Mouse (Mus musculus) limb, embryonic 14.5 days (tissue): ENCODE data around the gene Adgra3. TPM values are rescaled to one million over a fixed set of nuclear protein-coding genes. Genes with fewer than 3 reads are reported as not detected.
A peak's percentile ranks its signal among the peaks of the same experiment; 100 is the strongest.

ENCODE experiments used
- ATAC-seq: fragments of 200-750 bp; cut with Nextera tagmentation; 2 replicates; pipeline ENCODE4 v1.8.0; 2017; ENCODE audit warnings: low read depth, moderate number of reproducible peaks, moderate TSS enrichment; ENCODE audit not compliant: low FRiP score
- DNase-seq: peaks from one replicate; pipeline ENCODE4 v3.0.0-alpha.2; 2015; ENCODE audit warnings: low spot score
- H3K27ac ChIP-seq: fragments of 300-500 bp; sonication (generic); replicated peaks from 2 replicates; pipeline ENCODE4 v1.5.1; 2014; ENCODE audit warnings: low read depth, mild to moderate bottlenecking, low read length, moderate library complexity, mixed read lengths
- H3K27me3 ChIP-seq: fragments of 300-500 bp; sonication (generic); 2 replicates; pipeline ENCODE4 v1.6.1; 2014; ENCODE audit warnings: low read length, mixed read lengths; ENCODE audit not compliant: control insufficient read depth, insufficient read depth
- H3K36me3 ChIP-seq: fragments of 300-500 bp; sonication (generic); 2 replicates; pipeline ENCODE4 v1.6.1; 2014; ENCODE audit warnings: mild to moderate bottlenecking, low read length, moderate library complexity, mixed read lengths; ENCODE audit not compliant: control insufficient read depth, insufficient read depth
- H3K4me1 ChIP-seq: fragments of 300-500 bp; sonication (generic); 2 replicates; pipeline ENCODE4 v1.6.1; 2014; ENCODE audit warnings: antibody characterized with exemption, low read length, mixed read lengths; ENCODE audit not compliant: control insufficient read depth, insufficient read depth
- H3K4me2 ChIP-seq: fragments of 300-500 bp; sonication (generic); replicated peaks from 2 replicates; pipeline ENCODE4 v1.6.1; 2014; ENCODE audit warnings: low read depth, mild to moderate bottlenecking, low read length, moderate library complexity; ENCODE audit not compliant: severe bottlenecking
- H3K4me3 ChIP-seq: fragments of 300-500 bp; sonication (generic); replicated peaks from 2 replicates; pipeline ENCODE4 v1.5.1; 2014; ENCODE audit warnings: low read length
- H3K9ac ChIP-seq: fragments of 300-500 bp; sonication (generic); 2 replicates; pipeline ENCODE4 v1.6.1; 2014; ENCODE audit warnings: mild to moderate bottlenecking, low read depth, low read length, moderate library complexity; ENCODE audit not compliant: severe bottlenecking
- H3K9me3 ChIP-seq: fragments of 300-500 bp; sonication (generic); 2 replicates; pipeline ENCODE4 v1.6.1; 2016; ENCODE audit warnings: low read length; ENCODE audit not compliant: control insufficient read depth
- POLR2A ChIP-seq: fragments of 200-500 bp; IDR thresholded peaks from 2 replicates; pipeline ENCODE4 v1.8.0; 2012; ENCODE audit warnings: inconsistent platforms, mild to moderate bottlenecking, moderate library complexity, borderline replicate concordance; ENCODE audit not compliant: insufficient read depth, insufficient read length; ENCODE audit errors: extremely low read depth
- WGBS: fragments of 180-500 bp; shearing (Covaris S2); extraction: QIAGEN DNeasy Blood & Tissue Kit; methylation state at CpG from one replicate; pipeline ENCODE4 v1.1.7; 2014; 5-methylcytosine and 5-hydroxymethylcytosine counted together
- polyA plus RNA-seq, 2 experiments: library from polyadenylated mRNA; depleted of rRNA in 1 of 2; stranded (reverse) in 1 of 2; unstranded in 1 of 2; fragments of >200 nt; fragmentation: Nextera tagmentation in 1 of 2; extraction: Ambion mirVana in 1 of 2; gene quantifications; 2 replicates each; pipeline versions ENCODE4 v1.2.1 to v1.2.3; 2012 to 2014

The Adgra3 gene
- polyA plus RNA-seq, 2 experiments = 55.4 to 90.8 TPM

DNA sequence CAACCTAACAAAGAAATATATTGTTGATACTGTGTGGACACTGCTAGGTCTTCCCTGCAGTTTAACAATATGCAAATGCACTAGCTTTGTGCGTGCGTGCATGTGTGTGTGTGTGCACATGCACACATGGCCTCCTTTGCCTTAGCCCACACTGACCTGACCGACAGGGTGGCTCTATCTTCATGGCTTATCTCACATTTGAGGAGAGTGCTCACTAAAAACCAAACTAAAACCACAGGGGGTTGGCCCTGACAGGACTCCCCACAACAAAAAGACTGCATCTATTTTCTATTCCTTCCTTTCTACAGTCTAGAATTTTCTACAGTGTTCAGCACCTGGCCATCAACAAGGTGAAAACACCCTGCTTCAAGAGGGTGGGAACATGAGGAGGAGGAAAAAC lies 32.7 kb downstream of the Adgra3 start:
- H3K4me3 ChIP-seq = no peak overlapping the region
- ATAC-seq = no peak
- no peak overlapping the region for H3K4me2 ChIP-seq
- WGBS = 79% methylated on average over 3 of the region's 3 CpGs
- no peaks in the 10 kb centered on the region for H3K27me3 ChIP-seq
- H3K9ac ChIP-seq = no peak overlapping the region
- no peaks in the 10 kb centered on the region for H3K9me3 ChIP-seq
- TF ChIP-seq POLR2A = no peak
- H3K27ac ChIP-seq = no peak overlapping the region
- DNase-seq = no peak
- H3K36me3 ChIP-seq = peaks cover 37% of the 10 kb centered on the region
- H3K4me1 ChIP-seq = peaks cover 23% of the 10 kb centered on the region

DNA sequence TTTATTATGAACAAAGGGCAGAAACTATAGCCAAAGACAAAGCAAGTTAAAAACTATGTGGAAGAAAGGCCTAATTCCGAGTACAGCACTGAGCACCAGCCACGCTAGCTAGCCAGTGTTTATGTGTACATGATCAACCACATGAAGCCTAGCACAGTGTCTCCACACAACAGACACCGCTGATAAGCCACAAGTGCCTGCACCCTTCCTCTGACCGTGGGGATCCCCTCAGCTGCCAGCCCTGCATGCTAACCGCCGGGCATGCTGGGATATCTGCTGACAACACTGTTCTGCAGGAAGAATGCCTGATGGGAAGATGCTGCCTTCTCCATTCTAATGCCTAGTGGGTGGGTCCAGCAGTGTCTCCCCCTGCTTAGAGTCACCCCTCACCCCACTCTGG lies 34.7 kb downstream of the Adgra3 start:
- Histone ChIP-seq H3K9ac (no peak overlapping the region), H3K27ac (no peak overlapping the region), H3K27me3 (no peaks in the 10 kb centered on the region), H3K4me2 (no peak overlapping the region), H3K4me1 (peaks cover 20% of the 10 kb centered on the region), H3K4me3 (no peak overlapping the region), H3K9me3 (no peaks in the 10 kb centered on the region), H3K36me3 (peaks cover 46% of the 10 kb centered on the region)
- WGBS = 82% methylated on average over 6 of the region's 6 CpGs
- no peak for TF ChIP-seq POLR2A
- ATAC-seq = no peak
- no peak for DNase-seq

DNA sequence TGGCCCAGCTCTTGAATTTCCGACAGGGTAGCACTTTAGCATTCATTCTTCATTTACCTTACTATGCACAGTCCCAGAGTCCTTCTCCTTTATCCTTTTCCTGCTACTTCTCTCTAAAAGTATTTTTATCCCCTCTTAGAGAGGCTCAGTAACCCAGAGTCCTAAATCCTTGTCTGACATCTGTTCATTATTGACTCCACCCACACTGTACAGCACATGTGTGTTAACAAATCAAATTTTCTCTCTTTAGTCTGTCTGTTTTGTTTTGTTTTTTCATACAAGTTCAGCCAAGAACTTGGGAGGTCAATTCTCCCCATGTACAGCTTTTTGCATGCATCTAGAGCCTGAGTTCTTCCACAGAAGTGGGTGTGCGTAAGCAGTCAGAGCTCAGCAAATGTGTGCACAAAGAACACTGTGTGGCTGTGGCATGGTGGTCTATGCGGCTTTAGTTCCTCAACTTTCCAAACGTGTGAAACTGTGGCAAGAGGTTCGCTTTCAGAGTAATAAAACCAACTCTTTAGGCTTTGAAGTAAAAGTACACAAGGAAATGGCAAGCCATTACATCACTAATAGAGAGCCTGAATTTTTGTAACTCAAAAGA lies 42.7 kb downstream of the Adgra3 start:
- DNase-seq (peak; percentile 30), ATAC-seq (peak; percentile 45; the same call in 1 of the 2 replicates)
- 41% methylated on average over 5 of the region's 5 CpGs for WGBS
- Histone ChIP-seq H3K9me3 (no peaks in the 10 kb centered on the region), H3K4me2 (no peak overlapping the region), H3K4me3 (no peak overlapping the region), H3K9ac (no peak overlapping the region), H3K27me3 (no peaks in the 10 kb centered on the region), H3K27ac (peak overlapping the region; percentile 55), H3K4me1 (peaks cover 20% of the 10 kb centered on the region), H3K36me3 (peaks cover 38% of the 10 kb centered on the region)
- no peak for TF ChIP-seq POLR2A

DNA sequence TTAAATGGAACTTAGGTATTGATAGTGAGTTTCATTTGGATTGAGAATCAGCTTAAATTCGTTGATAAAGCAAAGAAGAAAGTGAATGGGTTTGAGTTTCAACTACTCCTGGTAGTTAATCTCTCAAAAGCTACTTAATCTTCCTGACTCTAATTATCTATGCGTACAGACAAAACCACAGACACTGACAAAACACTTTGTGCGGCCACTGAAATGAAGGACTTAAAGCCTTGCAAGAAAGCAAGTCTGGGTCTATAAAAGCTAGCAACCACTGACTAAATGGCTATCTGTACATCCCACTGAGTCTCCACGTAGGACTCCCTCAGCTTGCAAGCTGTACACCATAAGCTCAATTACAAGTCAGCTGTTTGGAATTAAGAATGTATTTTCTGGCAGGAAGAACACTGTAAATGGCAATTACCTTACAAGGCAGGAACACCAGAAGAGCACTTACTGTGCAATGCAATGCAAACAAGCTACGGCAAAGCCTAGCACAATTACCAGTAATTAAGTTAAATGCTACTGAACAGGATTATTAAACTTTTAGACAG lies 43.6 kb downstream of the Adgra3 start:
- ATAC-seq = 0 out of 2 replicates have a peak, but pooled peaks have one; percentile 38
- H3K4me1 ChIP-seq = peaks cover 20% of the 10 kb centered on the region
- H3K27ac ChIP-seq = peak overlapping the region; percentile 55; the same call in 1 of the 2 replicates
- H3K27me3 ChIP-seq = no peaks in the 10 kb centered on the region
- no peak for DNase-seq
- no peak overlapping the region for H3K4me2 ChIP-seq
- H3K9me3 ChIP-seq = no peaks in the 10 kb centered on the region
- peaks cover 35% of the 10 kb centered on the region for H3K36me3 ChIP-seq
- WGBS = 25% methylated on average over 5 of the region's 5 CpGs
- no peak overlapping the region for H3K4me3 ChIP-seq
- no peak overlapping the region for H3K9ac ChIP-seq
- TF ChIP-seq POLR2A = no peak

DNA sequence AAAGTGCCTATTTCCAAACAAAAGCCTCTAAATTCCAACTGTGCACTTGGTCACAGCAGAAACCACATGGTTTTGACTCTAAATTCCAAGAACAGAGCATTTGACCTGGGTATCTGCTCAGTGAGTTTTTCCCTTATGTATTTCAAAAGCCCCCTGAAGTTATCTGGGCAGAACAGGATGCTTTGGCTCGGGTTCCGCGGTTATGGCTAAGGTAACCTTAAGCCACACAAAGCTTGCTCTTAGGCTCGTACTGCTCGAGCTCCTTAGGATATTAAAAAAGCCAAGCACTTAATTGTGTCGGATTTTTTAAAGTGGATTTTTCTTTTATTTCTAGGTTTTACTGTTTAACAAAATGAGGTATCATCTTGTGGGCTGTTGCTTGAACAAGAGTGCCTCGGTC lies 44.1 kb downstream of the Adgra3 start:
- no peak for DNase-seq
- H3K9me3 ChIP-seq = no peaks in the 10 kb centered on the region
- 40% methylated on average over 7 of the region's 7 CpGs for WGBS
- no peak for ATAC-seq
- no peak overlapping the region for H3K4me2 ChIP-seq
- H3K9ac ChIP-seq = no peak overlapping the region
- no peaks in the 10 kb centered on the region for H3K27me3 ChIP-seq
- no peak for TF ChIP-seq POLR2A
- no peak overlapping the region for H3K4me3 ChIP-seq
- peaks cover 32% of the 10 kb centered on the region for H3K36me3 ChIP-seq
- H3K4me1 ChIP-seq = peaks cover 20% of the 10 kb centered on the region
- H3K27ac ChIP-seq = no peak overlapping the region
